Mouse (Mus musculus): ENCODE measurements around the gene Exo5.

Gene Exo5

DNA sequence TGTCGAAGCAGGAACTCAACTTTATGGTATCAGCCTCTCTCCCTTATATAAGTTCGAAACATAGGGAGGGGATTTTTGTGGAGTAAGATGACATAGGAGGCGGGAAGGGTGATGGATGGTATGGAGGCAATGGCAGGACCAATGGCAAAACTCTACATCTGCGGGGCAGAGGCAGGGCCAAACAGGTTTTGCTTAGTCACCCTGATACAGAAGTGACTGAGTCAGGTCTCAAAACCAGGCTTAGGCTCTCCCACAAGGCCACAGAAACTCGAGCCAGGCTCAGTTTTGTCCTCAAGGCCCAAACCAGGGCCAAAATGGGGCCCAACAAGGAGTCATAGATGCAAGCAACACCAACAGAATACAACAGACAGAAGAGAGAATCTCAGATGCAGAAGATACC lies 19.2 kb downstream of the Exo5 start:
- DNase-seq (ENCODE audit: low spot score) = no peak

DNA sequence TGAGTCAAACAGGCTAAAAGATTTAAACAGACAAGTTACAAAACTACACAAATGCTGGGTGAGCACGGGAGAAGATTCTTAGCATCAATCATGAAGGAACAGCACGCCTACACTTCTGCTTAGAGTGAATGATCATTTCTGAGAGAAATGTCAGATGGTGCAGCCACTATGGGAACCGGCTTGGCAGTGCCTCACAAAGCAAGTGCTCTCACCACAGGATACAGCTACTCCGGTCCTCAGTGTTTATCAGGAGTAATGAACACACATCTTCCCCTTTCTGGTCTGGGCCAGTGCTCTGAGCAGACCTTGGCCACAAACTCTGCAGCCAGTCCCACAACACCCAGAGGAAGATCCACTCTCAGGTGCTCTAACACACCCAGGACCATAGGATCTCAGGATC lies 20.3 kb downstream of the Exo5 start:
- no peak for DNase-seq (ENCODE audit: low spot score)

DNA sequence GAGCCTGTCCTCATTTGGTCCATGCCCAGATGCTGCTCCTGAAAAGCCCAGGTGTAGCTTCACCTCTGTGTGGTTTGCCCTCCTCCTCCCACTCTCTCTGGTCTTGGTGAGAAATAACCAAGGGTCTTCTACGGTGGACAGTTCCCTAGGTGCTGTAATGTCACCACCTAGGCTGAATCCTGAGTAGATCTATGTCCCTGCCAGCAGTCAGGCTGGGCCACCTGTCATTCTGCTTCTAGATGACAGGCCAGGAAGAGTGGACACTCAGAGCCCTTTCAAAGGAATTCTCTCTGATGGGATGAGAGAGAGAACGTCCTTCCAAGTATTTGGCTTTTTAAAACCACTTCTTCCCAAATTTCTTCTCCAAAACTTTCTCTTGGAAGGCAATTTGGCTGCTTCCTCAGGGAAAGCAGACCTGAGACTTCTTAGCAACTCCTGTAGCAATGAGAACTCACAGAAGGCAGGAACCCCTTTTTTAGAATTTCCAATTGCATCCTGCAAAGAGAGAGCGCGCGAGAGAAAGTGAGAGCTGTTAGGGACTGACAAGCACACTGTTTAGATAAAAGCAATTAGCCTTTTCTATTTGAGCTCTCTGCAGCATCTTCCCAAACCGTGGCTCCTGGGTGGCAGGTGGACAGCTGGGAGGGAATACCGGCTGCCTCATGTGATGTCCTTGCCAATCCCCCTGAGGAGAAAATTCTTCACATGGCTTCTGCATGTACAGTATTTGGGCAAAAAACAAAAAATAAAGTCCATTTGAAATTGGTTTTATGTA lies 28.8 kb downstream of the Exo5 start:
- DNase-seq (ENCODE audit: low spot score) = no peak

DNA sequence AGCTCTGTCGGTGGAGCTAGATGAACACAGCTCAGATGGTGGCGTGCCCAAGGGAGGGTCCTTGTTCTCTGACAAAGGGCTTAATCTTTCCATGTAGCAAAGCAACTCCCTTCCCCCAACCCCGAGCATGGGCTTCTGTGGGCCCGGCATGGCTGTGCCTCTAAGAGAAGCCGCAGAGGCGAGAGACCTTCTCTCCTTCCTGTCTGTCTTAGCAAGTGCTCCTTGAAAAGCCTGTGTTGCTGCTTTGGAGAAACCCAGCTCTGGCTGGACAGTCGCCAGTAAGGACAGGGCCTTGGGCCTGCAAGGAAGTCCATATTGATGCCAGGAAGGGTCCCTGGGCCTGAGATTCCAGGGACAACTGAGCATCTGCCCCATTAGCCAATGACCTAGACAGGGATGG lies 29.6 kb downstream of the Exo5 start:
- no peak for DNase-seq (ENCODE audit: low spot score)

DNA sequence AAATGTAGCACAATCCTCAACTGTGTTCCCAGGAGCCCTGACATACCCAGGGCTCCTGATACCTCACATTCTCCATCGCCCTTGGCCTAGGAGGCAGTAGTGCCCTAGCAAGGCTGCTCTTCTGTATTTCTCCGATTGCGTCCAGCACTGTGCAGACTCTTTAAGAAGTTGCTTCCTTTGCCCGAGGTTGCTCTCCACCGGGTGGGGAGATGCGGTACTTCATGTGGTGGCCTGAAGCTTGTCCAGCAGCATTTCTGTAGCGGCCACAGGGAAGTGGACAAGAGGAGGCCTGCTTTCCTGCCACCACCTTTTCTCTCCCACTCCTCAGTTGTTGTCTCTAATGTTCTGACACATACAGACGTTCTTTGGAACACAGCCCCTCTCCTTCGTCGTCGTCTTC lies 30.2 kb downstream of the Exo5 start:
- no peak for DNase-seq (ENCODE audit: low spot score)

DNA sequence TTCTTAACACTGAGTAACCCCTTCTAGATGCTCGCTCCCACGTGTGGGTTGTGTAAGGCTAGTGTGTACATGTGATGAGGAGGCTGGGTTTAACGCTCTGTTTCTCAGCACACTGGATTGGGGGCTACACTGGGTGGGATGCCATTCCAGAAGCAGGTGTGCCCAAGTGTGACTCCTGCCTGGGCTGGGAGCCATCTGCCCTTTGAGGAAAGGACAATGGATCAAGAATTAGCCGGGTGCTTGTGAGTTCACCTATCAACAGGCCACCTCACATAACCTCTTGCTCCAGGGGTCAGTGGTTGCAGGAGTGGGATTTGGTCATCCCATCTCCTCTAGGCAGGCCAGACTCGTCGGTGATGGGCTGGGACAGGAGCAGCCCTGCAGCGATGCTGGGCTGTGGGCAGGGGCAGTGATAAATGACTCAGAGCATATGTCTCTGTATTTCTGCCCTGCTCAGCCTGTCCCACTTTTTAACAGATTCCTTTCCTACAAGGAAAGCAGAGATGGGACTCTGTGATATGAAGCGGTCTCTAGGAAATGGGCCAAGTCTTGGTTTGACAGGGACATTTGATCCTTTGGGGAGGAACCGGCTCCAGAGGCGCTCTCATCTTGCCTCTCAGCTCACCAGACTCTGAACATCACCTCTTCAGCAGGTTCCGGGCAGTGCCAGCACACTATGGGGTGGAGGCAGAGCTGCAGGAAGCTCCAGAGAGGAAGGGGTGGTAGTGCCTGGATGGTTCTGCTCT lies 31.0 kb downstream of the Exo5 start:
- DNase-seq (ENCODE audit: low spot score) = no peak

DNA sequence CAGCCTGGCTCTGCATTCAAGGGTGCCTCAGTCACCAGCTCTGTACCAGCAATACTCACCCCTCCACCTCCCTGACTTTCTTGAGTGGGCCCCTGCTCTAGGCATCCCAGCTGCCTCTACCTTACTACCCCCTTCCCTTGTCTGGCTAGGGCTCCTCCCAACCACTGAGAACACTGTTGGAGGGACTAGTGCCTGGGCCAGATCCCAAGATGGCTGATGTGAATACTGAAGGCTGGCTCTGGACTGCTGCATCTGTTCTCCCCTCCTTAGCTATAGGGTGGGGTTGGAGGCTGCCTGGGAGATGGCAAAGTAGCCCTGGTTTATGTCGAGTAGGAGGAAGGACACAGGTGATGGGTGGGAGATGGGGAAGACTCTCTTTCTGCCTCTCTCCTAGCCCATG lies 32.3 kb downstream of the Exo5 start:
- no peak for DNase-seq (ENCODE audit: low spot score)

DNA sequence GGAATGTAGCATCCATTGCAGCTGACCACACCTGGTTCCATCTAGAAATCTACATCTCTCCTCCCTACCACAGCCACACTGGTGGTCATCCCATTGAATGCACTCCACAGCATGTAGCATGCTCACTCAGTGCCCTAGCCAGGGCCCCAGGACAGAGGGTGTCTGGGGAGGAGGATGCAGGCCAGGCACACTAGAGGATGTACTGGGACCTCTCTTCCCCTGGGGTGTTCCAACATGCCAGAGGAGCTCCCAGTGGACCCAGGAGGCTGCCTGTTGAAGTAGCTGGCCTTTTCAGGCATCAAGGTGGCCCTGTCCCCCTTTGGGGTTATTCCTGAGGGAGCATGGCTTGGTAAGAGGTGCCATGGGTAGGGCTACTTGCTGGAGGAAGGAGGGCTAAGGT lies 32.9 kb downstream of the Exo5 start:
- no peak for DNase-seq (ENCODE audit: low spot score)

DNA sequence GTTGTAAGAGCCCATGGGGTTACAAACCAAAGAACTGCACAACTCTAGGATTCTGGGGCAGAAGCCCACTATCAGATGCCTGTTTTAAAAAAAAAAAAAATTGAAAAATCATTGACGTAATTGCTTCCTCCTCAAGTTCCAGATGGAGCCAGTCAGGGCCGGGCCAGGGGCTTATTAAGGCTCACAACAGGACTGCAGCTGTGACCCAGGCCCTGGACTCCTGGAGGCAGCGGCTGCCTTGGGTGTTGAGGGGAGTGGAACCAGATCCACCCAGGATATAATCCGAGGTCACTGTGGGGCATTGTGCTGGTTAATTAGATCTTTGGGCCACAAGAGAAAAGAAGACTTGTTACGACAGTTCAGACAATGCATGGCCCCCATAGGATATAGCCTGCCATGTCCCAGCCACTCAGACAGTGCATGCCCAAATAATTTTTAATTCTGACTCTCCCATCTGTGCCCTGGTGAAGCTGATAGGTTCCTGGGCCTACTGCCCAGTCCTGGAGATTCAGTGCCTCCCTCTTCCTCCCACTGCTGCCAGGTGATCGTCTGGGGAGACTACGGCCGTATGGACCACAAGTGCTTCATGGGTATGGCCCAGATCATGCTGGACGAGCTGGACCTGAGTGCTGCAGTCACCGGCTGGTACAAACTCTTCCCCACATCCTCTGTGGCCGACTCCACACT lies 33.9 kb downstream of the Exo5 start:
- DNase-seq (ENCODE audit: low spot score) = no peak

DNA sequence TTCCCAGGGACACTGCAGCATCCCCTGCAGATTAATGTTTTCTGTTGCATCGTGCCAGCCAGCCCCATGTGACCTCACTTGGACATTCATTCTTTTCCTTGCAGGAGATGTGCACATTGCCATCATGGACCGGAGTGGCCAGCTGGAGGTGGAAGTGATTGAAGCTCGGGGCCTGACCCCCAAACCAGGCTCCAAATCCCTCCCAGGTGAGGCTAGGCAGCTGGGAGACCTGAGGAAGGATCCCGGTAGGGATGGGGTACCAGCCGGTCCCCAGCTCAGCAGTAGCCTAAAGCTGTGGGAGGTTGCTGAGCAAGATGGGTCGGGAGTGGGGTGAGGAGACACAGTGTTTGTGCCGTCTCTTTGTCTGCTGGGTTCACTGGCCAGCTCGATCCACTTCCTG lies 35.9 kb downstream of the Exo5 start:
- DNase-seq (ENCODE audit: low spot score) = no peak

DNA sequence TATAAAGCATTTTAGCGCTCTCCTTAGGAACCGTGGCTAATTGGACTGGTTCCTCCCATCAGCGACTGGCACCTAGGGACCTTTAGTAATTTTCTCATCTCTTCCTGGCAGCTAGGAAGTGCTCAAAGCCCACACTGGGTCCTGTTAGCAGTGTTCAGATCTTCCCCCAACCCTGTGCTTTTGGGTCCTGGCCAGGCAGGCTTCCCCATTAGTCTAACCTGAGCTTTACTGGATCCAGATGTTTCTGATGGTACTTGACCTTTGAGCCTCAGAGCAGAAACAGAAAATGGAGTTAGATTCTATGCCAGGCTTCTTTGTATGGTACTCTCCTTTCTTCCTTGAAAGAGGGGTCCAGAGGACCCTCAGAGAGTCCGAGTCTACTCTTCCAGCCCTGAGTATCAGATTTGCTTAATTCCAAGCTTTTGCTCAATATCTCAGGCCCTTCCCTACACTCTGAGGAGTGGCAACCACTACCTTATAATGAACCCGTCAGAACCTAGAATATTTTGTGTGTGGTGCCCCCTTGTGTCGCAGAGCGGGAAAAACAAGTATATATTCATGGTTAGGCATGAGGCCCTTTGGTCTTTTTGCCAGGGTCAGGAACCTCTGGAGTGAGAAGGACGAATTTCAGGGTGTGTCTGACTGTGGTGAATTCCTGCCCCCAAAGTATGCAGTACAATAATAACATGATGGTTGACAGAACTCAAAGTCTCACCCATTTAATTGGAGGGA lies 37.3 kb downstream of the Exo5 start:
- peak; percentile 37 for DNase-seq (ENCODE audit: low spot score)

DNA sequence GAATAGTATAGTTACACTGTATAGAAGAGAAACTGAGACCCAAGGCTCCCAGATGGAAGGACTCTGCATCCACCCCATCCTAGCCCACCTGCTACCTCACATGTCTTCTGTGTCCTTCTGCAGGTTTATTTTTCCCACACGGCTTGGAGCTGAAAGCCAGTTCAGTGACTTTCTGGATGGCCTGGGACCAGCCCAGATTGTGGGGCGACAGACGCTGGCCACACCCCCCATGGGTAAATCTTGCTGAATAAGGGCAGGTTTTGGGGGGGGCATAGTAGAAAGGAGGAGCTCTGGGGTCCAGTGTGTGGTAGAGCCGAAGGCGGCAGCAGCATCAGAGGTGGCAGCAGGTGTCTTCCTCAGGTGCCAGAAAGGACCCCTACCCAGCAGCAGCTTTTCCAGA lies 38.0 kb downstream of the Exo5 start:
- no peak for DNase-seq (ENCODE audit: low spot score)

DNA sequence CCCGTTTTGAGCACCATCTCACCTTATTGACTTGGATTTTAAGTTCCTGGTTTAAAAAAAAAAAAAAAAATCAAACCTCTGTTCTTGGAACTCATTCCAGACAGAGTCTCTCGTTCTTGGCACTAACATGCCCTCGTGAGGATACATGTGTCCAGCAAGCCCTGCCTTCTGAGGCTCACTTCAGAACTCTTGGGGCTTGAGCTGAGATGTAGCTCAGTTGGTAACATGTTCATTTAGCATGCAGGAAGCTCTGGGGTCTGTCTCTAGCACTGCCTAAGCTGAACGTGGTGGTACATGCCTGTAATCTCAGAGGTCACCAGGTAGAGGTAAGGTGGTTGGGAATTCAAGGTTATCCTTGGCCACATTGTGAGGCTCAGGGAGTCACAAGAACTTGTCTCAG lies 38.7 kb downstream of the Exo5 start:
- no peak for DNase-seq (ENCODE audit: low spot score)

DNA sequence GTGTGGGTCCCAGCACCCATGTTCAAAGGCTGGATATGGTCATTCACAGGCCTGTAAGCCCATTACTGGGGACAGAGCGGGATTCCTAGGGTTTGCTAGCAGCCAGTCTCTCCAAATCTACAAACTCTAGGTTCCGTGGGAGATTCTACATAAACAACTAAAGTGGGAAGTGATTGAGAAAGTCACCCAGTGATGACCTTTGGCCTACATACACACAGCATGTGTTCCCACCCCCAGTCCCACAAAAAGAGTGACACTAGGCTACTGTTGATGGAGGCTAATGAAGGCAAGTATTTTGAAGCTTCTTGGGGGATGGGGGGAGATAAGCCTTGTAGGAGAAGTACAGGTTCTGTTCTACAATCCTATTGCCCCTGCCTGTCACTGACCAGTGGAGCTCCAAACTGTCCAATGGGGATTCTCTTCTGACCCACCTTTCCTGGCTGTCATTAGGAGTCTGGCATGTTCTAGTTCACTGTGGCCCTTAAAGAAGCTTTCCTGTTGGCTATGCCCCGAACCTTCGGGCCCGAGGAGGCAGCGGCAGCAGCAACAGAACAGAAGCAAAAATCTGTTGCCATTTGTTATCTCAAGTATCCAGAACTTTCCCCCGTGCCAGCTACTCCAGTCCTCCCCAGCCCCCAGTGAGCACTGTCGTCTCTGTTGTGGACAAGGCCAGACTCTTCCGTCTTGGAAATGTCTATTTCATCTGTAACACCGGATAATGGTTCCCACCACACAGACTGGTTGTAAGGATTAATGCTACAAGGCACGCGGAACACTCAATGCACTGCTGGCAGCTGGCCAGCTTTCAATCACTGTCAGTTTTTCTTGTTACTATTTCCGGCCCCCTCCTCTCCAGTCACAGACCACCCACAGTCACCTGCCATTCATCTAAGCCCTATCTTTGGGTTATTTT lies 39.4 kb downstream of the Exo5 start:
- DNase-seq (ENCODE audit: low spot score) = no peak

DNA sequence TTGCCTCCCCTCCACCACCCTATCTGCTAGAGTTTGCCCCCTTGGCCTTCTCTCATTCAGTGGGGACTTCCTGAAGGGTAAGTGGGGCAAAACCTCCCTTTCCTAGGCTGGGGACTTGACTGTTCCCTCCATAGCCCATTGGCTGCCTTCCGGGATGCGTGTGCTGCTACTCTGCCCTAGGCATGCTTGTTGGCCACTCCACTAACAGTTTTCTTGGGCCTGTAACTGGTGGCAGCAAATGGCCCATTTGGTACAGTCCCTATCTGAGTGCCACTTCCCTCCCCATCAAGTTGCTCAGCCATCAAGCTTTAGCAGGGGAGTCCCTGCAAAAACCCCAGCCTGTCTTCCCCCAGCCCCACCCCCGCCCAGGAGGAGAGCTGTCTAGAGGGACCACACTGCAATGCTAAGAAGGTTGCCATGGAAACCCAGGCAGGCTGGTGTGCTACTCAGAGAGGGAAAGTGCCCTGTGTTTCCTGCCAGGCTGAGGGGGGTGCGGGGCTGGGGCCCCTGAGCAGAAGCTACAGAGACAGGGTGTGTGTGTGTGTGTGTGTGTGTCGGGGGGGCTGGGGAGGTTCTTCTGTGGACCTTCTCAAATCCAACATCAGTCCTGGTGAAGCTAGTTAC lies 42.7 kb downstream of the Exo5 start:
- no peak for DNase-seq (ENCODE audit: low spot score)

DNA sequence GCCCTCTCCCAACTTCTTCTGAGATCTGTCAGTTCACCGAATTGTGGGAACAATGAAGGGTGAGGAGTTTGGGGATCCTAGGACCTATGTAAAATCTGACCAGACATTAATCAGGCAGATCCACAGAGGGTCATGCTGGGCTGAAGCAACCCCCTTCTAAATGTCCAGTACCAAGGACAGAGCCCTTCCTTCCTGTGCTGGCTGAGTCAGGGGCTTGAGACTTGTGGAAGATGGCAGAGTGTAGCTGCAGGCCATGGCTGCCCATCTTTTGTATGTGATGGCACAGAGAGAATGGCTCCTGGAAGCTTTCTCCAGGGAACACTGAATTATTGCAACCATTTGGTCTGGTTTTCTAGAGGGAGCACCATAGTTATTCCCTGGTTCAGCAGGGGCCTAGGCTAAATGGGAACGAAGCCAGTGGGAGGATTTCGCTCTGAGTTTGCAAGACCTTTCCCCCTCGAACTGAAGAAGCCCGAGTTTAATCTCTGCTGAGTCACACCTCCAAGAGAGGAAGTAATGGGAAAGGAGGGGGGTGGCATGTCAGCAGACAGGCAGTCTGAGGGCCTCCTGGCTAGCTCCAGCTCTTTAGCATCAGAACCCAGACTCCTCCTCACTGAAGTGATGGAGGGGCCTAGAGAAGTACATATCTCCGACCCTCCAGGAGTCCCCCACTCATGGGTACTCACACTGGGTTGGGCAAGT lies 43.9 kb downstream of the Exo5 start:
- DNase-seq (ENCODE audit: low spot score) = no peak

DNA sequence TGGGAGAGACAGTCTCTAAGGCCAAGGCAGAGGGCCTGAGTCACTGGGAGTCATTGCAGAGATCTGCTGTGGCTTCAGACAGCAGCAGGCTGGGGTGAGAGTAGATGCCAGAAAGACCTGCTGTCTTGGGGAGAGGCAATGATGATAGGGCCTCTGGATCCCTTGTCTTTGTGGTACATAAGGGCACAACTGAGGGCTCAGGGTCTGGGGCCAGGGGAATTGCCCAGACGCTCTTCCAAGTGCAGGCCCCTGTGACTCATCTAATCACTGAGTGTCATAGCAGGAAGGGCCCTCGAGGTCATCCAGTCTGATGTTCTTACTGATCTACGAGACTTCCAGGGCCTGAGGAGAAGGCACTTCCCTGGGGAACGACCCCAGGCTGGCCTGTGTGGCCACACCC lies 45.4 kb downstream of the Exo5 start:
- no peak for DNase-seq (ENCODE audit: low spot score)

DNA sequence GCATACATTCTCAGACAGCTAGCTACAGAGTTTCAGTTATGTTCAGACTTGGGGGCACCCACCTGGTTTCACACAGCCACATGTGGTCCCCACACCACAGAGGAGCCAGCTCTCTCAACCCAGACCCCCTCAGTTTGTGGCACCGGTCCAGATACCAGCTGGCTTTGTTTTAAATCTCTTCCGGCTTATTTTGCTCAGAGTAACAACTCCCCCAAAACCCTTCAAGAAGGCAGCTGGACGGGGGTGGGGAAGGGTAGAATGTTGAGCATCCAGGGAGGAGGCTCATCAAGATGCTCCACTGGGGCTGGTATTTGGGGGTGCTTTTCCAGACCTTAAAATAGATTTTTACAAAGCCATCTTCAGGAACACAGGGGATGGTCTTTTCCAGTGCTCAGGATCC lies 46.1 kb downstream of the Exo5 start:
- no peak for DNase-seq (ENCODE audit: low spot score)

DNA sequence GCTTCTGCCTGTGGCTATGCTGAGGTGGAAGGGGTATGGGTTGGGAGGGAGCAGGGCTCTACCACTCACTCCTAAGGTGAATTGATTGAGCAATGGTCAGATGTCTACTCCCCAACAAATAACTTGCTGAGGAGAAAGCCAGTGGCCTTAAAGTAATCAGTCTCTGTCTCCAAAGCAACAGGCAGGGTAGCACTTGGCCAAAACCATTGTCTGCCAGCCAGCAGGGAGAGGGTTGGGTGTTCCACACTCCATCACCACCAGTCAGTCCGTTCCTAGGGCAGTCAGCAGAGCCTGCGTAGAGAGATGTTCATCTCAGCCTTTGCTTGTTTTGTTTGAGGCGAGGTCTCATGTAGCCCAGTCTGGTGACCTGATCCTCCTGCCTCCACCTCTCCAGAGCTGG lies 48.9 kb downstream of the Exo5 start:
- DNase-seq (ENCODE audit: low spot score) = no peak

Measured in urinary bladder, postnatal 14 days (tissue).